Mouse (Mus musculus): Measurements from ENCODE around the gene Coch.

DNA sequence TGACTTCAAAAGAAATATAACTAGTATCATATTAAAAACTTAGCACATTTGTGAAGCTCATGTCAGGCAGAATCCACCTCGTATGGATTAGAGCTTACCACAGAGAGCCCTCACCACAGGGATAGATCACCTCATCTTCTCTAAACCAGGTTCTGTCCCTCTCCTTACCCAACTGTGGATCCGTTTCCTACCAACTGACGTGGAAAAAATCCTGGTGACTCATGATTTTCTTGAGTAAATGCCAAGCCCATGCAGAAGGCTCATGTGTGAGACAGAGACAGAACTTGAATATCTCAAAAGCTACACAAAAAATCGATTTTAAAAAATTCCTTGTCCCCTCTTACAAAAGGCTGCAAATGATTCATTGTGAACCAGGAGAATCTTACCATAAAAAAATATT is 13.0 kb downstream of the Coch start:
- no peak for TF ChIP-seq GATA1 (IDR thresholded peaks at IDR 0.05; ENCODE audit: borderline replicate concordance, low read length)
- no peak for TF ChIP-seq FLI1 (IDR thresholded peaks at IDR 0.05; ENCODE audit: low read length)
